Mouse (Mus musculus) erythroblast, embryonic 14.5 days (primary cell): Measurements from ENCODE around the gene Celsr1.

ENCODE experiments used
- GATA1 ChIP-seq: IDR thresholded peaks from 2 replicates; pipeline ENCODE4 v1.6.1; 2012; ENCODE audit warnings: low read length, inconsistent platforms, mixed read lengths
- TAL1 ChIP-seq: IDR thresholded peaks from 3 replicates; pipeline ENCODE4 v1.6.1; 2012; ENCODE audit warnings: low read length, inconsistent platforms, mixed read lengths

DNA sequence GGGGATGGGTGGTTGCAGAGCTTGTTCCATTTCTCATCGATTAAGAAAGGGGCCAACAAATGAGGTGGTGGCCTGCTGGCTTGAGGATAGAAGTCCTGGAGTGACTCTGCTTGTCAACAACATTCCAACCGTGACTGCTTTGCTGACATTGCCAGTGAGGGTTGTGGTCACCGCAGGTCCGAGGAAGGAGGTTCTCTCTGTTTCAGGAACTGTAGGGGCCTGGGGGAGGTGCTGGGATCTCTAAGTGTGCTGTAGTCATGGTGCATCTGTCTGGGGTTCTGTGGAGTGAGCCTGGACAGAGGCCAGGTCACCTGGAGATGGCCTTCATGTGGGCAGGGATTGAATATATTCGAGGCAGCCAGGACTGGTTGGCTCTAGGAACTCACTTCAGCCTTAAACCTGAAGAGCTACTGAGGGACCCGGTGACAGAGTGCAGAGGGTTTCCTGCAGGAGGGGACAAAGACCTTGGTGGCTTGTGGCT is 49.7 kb upstream of the Celsr1 start:
- TF ChIP-seq TAL1 (no peak), GATA1 (no peak)
